Mouse (Mus musculus) naive thymus-derived CD4-positive, alpha-beta T cell, adult 2 months (primary cell): ENCODE measurements at regions not wholly inside any gene's neighbourhood (a gene's known extent, or its start where the extent isn't known, plus 50 kb on each side); places are given as distances from the start of the nearest gene placed in this dataset.

ENCODE experiments used
- DNase-seq: peaks from one replicate; pipeline ENCODE4 v3.0.0-alpha.2; 2011; ENCODE audit warnings: low read depth

DNA sequence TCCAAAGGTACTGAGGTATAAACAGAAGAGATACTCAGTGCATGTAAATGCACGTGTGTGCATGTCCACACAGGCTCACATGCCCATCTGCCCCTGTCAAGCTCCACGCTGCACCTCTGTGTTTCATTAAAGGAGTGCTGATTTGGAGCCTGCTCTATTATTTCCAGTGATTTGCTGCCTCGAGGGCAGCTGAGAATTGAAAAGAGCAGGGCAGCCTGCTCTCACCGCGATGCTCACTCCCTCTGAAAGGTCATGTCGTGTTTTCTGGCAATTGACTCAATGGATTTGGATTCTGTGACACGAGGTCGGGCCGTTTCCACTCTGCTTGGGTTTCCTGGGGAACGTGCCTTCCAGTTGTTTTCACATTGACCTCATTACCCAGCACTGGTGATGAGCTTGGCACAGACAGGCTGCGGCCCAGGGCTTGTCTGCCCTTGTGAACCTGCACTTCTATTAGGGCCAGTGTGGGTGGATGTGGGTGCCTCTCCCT is 167.1 kb downstream of the Fam169b start:
- DNase-seq, result no peak

DNA sequence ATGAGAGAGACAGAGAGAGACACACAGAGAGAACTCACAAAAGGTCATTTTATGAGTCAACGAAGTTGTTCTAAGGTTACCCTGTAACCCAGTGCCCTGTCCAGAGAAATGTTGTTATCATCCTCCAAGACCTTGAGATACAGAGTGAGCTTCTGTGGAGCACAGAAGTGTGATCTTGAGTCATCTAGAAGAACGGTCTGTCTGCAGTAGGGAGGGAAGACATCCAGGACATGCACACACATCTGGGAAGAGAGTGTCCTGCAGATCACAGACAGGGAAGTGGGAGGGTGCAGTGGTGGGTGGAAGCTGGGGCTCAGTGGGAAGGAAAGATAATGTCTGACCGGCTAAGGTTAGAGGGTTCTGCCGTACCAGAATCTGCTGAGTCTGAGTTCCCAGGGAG is 155.3 kb downstream of the Fam169b start:
- no peak for DNase-seq

DNA sequence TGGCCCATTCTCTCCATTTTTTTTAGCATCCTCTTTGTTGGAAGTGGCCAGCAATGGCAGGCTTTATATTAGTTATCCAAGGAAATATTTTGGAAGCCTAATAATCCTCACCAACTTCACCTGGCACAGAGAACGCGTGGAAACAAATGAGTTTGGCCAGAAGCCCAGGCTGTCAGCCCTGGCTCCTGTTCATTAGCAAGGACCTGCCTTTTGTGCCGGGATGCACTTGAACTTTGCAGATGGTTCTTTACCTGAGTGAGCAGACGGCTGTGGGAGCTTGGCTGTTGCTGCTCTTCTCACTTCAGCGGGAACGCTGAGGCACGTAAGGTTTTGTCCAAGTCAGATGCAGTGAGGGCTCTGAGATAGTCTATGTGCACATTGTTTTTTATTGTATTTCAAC is 142.3 kb downstream of the Fam169b start:
- no peak for DNase-seq

DNA sequence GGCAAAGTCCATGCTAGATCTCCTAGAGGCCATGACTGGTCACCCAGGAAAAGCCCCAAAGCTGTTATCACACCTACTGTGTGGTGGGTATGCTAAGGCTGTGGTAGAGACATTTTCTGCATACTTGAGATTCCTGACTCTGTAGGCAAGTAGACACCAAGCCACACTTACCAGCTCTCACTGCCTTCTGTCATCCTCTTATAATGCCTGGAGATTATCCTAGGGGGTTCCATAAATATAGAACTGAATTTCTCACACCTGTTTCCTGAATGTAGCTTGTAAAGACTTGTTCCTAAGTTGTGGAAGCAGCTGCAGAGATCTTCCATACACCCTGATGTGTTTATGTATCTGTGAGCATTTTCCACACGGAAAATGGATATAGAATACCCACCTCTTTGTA is 139.1 kb downstream of the Fam169b start:
- DNase-seq, result no peak
